Mouse (Mus musculus) liver (tissue): ENCODE results near the gene Morn1.

Experiments used
- DNase-seq: peaks from one replicate; pipeline ENCODE4 v3.0.0-alpha.2; 2020; ENCODE audit warnings: mixed read lengths

Gene Morn1

GRCm38 (mm10) chr4:155164550-155164949 is 78.2 kb downstream of the Morn1 start:
- no peak for DNase-seq

GRCm38 (mm10) chr4:155165861-155166260 is 79.5 kb downstream of the Morn1 start:
- DNase-seq, result no peak

GRCm38 (mm10) chr4:155168835-155169252 is 82.5 kb downstream of the Morn1 start:
- DNase-seq, result no peak

- no peak for DNase-seq
Measured at GRCm38 (mm10) chr4:155170614-155171212, 84.3 kb downstream of the Morn1 start.

- DNase-seq, result no peak
Measured at GRCm38 (mm10) chr4:155171961-155172533, 85.7 kb downstream of the Morn1 start.

GRCm38 (mm10) chr4:155172909-155173821 is 86.8 kb downstream of the Morn1 start:
- DNase-seq, result peak; percentile 79

- DNase-seq, result no peak
Measured at GRCm38 (mm10) chr4:155173822-155174785, 87.7 kb downstream of the Morn1 start.

- DNase-seq, result no peak
Measured at GRCm38 (mm10) chr4:155176210-155176609, 89.8 kb downstream of the Morn1 start.

- DNase-seq, result peak; percentile 49
Measured at GRCm38 (mm10) chr4:155178274-155178673, 91.9 kb downstream of the Morn1 start.

- no peak for DNase-seq
Measured at GRCm38 (mm10) chr4:155178981-155179512, 92.7 kb downstream of the Morn1 start.

- no peak for DNase-seq
Measured at GRCm38 (mm10) chr4:155183201-155183600, 96.8 kb downstream of the Morn1 start.

- no peak for DNase-seq
Measured at GRCm38 (mm10) chr4:155184248-155185070, 98.1 kb downstream of the Morn1 start.

GRCm38 (mm10) chr4:155185845-155186244 is 99.5 kb downstream of the Morn1 start:
- no peak for DNase-seq

- no peak for DNase-seq
Measured at GRCm38 (mm10) chr4:155187192-155187674, 100.9 kb downstream of the Morn1 start.

- DNase-seq, result no peak
Measured at GRCm38 (mm10) chr4:155188341-155188740, 102.0 kb downstream of the Morn1 start.

GRCm38 (mm10) chr4:155188803-155189202 is 102.4 kb downstream of the Morn1 start:
- no peak for DNase-seq

- DNase-seq, result no peak
Measured at GRCm38 (mm10) chr4:155189711-155190139, 103.3 kb downstream of the Morn1 start.

GRCm38 (mm10) chr4:155190275-155190674 is 103.9 kb downstream of the Morn1 start:
- no peak for DNase-seq
